Mouse (Mus musculus) testis, adult 2 months (tissue): ENCODE measurements at regions not wholly inside any gene's neighbourhood (a gene's known extent, or its start where the extent isn't known, plus 50 kb on each side); places are given as distances from the start of the nearest gene placed in this dataset.

Experiments used
- CTCF ChIP-seq: fragments of 200-500 bp; IDR thresholded peaks from 2 replicates; pipeline ENCODE4 v1.5.1; 2012; ENCODE audit warnings: low read depth, mild to moderate bottlenecking, inconsistent platforms, low read length, moderate library complexity; ENCODE audit not compliant: control insufficient read depth, insufficient read depth, insufficient replicate concordance
- POLR2A ChIP-seq: fragments of 200-500 bp; IDR thresholded peaks from 2 replicates; pipeline ENCODE4 v1.6.1; 2012; ENCODE audit warnings: low read depth, mild to moderate bottlenecking, inconsistent platforms, low read length, moderate library complexity; ENCODE audit not compliant: control insufficient read depth

- TF ChIP-seq CTCF: no peak
- TF ChIP-seq POLR2A: no peak
These were observed 93.3 kb downstream of the Rpap3 start for GRCm38 (mm10) chr15:97612325-97612724.
